8 mouse cellular contexts compared by ENCODE assay signal in genomic region chr4:152799392-152799791, GRCm38 (mm10).
A peak's percentile ranks its signal among the peaks of the same experiment; 100 is the strongest.
DNase-seq lines count a peak whose midpoint lies in the region; ATAC-seq lines count a peak whose summit lies in the region.

No protein-coding gene starts in this region.

- ATAC-seq in forebrain, embryonic 11.5 days (replicated peaks; ENCODE audit: low FRiP score), result no peak
- ATAC-seq in forebrain, embryonic 13.5 days, result no peak
- ATAC-seq in heart, embryonic 12.5 days (ENCODE audit: insufficient number of reproducible peaks, low FRiP score), result peak; percentile 54; the same call in 1 of the 2 replicates
- no peak for ATAC-seq in neural tube, embryonic 11.5 days (ENCODE audit: insufficient read depth, low FRiP score, low TSS enrichment)

- H3K4me3 ChIP-seq in forebrain, embryonic 11.5 days (ENCODE audit: low read depth, low read length), result no peak overlapping the region
- H3K4me3 ChIP-seq in forebrain, embryonic 13.5 days, result no peak overlapping the region
- no peak overlapping the region for H3K4me3 ChIP-seq in heart, embryonic 12.5 days
- H3K4me3 ChIP-seq in neural tube, embryonic 11.5 days (ENCODE audit: low read depth, low read length), result no peak overlapping the region

- H3K9ac ChIP-seq in forebrain, embryonic 11.5 days (ENCODE audit: low read length), result no peak overlapping the region
- no peak overlapping the region for H3K9ac ChIP-seq in forebrain, embryonic 13.5 days
- H3K9ac ChIP-seq in heart, embryonic 12.5 days, result no peak overlapping the region
- no peak overlapping the region for H3K9ac ChIP-seq in neural tube, embryonic 11.5 days (ENCODE audit: low read length)

- no peak overlapping the region for H3K27ac ChIP-seq in forebrain, embryonic 11.5 days (ENCODE audit: low read depth, low read length)
- H3K27ac ChIP-seq in forebrain, embryonic 13.5 days, result no peak overlapping the region
- no peak overlapping the region for H3K27ac ChIP-seq in heart, embryonic 12.5 days (ENCODE audit: poor library complexity, severe bottlenecking)
- no peak overlapping the region for H3K27ac ChIP-seq in neural tube, embryonic 11.5 days (ENCODE audit: low read depth, low read length)

- H3K36me3 ChIP-seq in forebrain, embryonic 11.5 days (ENCODE audit: control insufficient read depth, insufficient read depth, low read length), result no peaks in the 10 kb centered on the region
- H3K36me3 ChIP-seq in forebrain, embryonic 13.5 days (ENCODE audit: poor library complexity, severe bottlenecking), result no peaks in the 10 kb centered on the region
- no peaks in the 10 kb centered on the region for H3K36me3 ChIP-seq in heart, embryonic 12.5 days
- no peaks in the 10 kb centered on the region for H3K36me3 ChIP-seq in neural tube, embryonic 11.5 days (ENCODE audit: control insufficient read depth, insufficient read depth, low read length)

- 16% methylated on average over 10 of the region's 10 CpGs for WGBS in forebrain, embryonic 11.5 days
- WGBS in forebrain, embryonic 13.5 days, result 12% methylated on average over 10 of the region's 10 CpGs
- 13% methylated on average over 10 of the region's 10 CpGs for WGBS in heart, embryonic 12.5 days
- whole genome bisulfite sequencing in neural tube, embryonic 11.5 days, result 18% methylated on average over 10 of the region's 10 CpGs

- DNase-seq in forebrain, embryonic 11.5 days (ENCODE audit: low spot score), result peak; percentile 82
- DNase-seq in ZHBTc4 (ENCODE audit: low read depth, low spot score), result peak; percentile 96
- peak; percentile 93 to 94 for DNase-seq in kidney, postnatal 4 days
- peak; percentile 79 for DNase-seq in neural tube, embryonic 11.5 days (ENCODE audit: low spot score)
- DNase-seq in layer of hippocampus, adult 8-10 months (ENCODE audit: low spot score in 2 of 2), result no peak
- no peak for DNase-seq in thymus, postnatal 25 days

- H3K9me3 ChIP-seq in forebrain, embryonic 11.5 days (ENCODE audit: control insufficient read depth, low read length), result no peaks in the 10 kb centered on the region
- no peaks in the 10 kb centered on the region for H3K9me3 ChIP-seq in forebrain, embryonic 13.5 days (replicated peaks)
- H3K9me3 ChIP-seq in heart, embryonic 12.5 days (replicated peaks), result peaks cover 28% of the 10 kb centered on the region
- H3K9me3 ChIP-seq in neural tube, embryonic 11.5 days (ENCODE audit: control insufficient read depth, low read length), result no peaks in the 10 kb centered on the region

- H3K4me2 ChIP-seq in forebrain, embryonic 11.5 days (ENCODE audit: low read depth, low read length, severe bottlenecking), result no peak overlapping the region
- H3K4me2 ChIP-seq in forebrain, embryonic 13.5 days, result no peak overlapping the region
- H3K4me2 ChIP-seq in heart, embryonic 12.5 days, result no peak overlapping the region
- H3K4me2 ChIP-seq in neural tube, embryonic 11.5 days (ENCODE audit: low read depth), result no peak overlapping the region

- no peaks in the 10 kb centered on the region for H3K27me3 ChIP-seq in forebrain, embryonic 11.5 days (ENCODE audit: control insufficient read depth, insufficient read depth, low read length)
- no peaks in the 10 kb centered on the region for H3K27me3 ChIP-seq in forebrain, embryonic 13.5 days
- no peaks in the 10 kb centered on the region for H3K27me3 ChIP-seq in heart, embryonic 12.5 days (replicated peaks)
- no peaks in the 10 kb centered on the region for H3K27me3 ChIP-seq in neural tube, embryonic 11.5 days (ENCODE audit: control insufficient read depth, insufficient read depth, low read length)

- H3K4me1 ChIP-seq in forebrain, embryonic 11.5 days (replicated peaks; ENCODE audit: control insufficient read depth, insufficient read depth, low read length), result no peaks in the 10 kb centered on the region
- no peaks in the 10 kb centered on the region for H3K4me1 ChIP-seq in forebrain, embryonic 13.5 days
- H3K4me1 ChIP-seq in heart, embryonic 12.5 days (replicated peaks), result no peaks in the 10 kb centered on the region
- H3K4me1 ChIP-seq in neural tube, embryonic 11.5 days (ENCODE audit: control insufficient read depth, insufficient read depth, low read length), result no peaks in the 10 kb centered on the region

Comparison
In these comparisons a context has a peak if more than half of its experiments do, and no peak if none do; other contexts are left out.
1. DNase-seq: peak in forebrain, embryonic 11.5 days (single experiment), ZHBTc4 (single experiment), kidney, postnatal 4 days (2 of 2) and neural tube, embryonic 11.5 days (single experiment); none in layer of hippocampus, adult 8-10 months (0 of 2) and thymus, postnatal 25 days (single experiment).